In the genomic region with DNA sequence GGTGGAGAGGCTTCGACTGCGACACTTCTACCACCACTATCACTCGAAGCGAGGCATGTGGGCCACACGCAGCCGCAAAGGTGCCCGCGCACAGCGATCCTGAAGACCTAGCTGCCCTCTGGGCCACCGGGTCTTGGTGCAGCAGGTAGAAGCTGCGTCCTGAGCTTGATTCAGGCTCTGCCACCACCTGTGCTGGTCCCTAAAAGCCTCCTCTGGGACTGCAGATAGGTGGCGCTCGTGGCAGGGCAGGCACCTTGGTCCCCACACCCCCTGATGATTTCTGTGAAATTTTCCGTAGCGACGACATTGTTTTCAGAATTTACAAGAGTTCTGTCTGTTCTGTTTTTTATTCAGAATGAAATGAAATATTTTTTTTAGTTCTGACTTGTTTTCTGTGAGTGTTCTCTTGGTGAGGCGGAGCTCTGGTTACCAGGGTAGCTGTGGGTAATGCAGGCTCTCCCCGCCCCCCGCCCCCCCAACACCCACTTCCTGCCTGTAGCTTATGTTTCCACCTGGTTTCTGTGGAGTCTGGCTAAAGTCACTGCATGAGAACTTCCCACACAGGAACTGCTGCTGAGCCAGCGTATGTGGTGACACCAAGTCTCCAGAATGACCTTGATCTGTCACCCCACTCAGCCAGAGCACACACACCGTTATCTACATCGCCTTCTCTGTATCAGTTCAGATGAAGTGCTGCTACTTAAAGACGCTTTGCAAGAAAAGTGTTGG, we compare ENCODE assay signal across 9 mouse cellular contexts. TPM values are rescaled to one million over a fixed set of nuclear protein-coding genes. Genes with fewer than 3 reads are reported as not detected.
DNase-seq lines count a peak whose midpoint lies in the region; ATAC-seq and TF ChIP-seq lines count a peak whose summit lies in the region.
"Had no signal": no experiment of that assay in that cellular context is flagged by ENCODE, and none has a peak within 500 bp of the region (broad histone marks: within the 10 kb centered on the region; RNA-seq: fewer than 3 reads in every experiment).

No protein-coding gene starts in this region.

- H3K4me1 ChIP-seq in kidney, adult 2 months (ENCODE audit: control insufficient read depth, insufficient read depth, low read length): 0 out of 2 replicates have a peak, but pooled peaks cover 3% of the 10 kb centered on the region
- H3K4me1 ChIP-seq in lung, embryonic 15.5 days: peaks cover 7% of the 10 kb centered on the region; the same call in 1 of the 2 replicates

- intact Hi-C loops in gastrocnemius, postnatal 14 days (cut with DNase I; ENCODE audit: low total_unique reads): no loop called here

- ATAC-seq in granulocyte monocyte progenitor cell, adult 5-6 weeks (replicated peaks; ENCODE audit: poor library complexity, severe bottlenecking): peak; percentile 43
- no peak for ATAC-seq in lung, embryonic 15.5 days (ENCODE audit: borderline replicate concordance, extremely low read depth, low FRiP score, low TSS enrichment)
- ATAC-seq in frontal cortex, adult (ENCODE audit: low TSS enrichment): no peak

- no peak overlapping the region for H3K27ac ChIP-seq in kidney, adult 2 months (ENCODE audit: insufficient read depth, low read depth, low read length)
- no peak overlapping the region for H3K27ac ChIP-seq in lung, embryonic 15.5 days
- H3K27ac ChIP-seq: embryonic facial prominence, embryonic 12.5 days had no signal

- 23% methylated on average over 23 of the region's 23 CpGs for whole genome bisulfite sequencing in kidney, adult 2 months
- 19% methylated on average over 23 of the region's 23 CpGs for WGBS in lung, embryonic 15.5 days

- peak; percentile 81 for TF ChIP-seq CTCF in kidney, adult 2 months (conservative IDR thresholded peaks at IDR 0.05; ENCODE audit: insufficient read depth, insufficient read length, low read depth, low read length)

- H3K36me3 ChIP-seq in kidney, adult 2 months (ENCODE audit: control insufficient read depth, insufficient read depth, low read length): no peaks in the 10 kb centered on the region
- no peaks in the 10 kb centered on the region for H3K36me3 ChIP-seq in lung, embryonic 15.5 days

- no peak overlapping the region for H3K9ac ChIP-seq in lung, embryonic 15.5 days
- H3K9ac ChIP-seq: embryonic facial prominence, embryonic 12.5 days had no signal

- no peak for TF ChIP-seq POLR2A in kidney, adult 2 months (IDR thresholded peaks at IDR 0.05; ENCODE audit: low read depth, low read length)

- H3K27me3 ChIP-seq in kidney, adult 2 months (replicated peaks; ENCODE audit: control insufficient read depth, insufficient read depth, low read length): no peaks in the 10 kb centered on the region
- peaks cover 39% of the 10 kb centered on the region for H3K27me3 ChIP-seq in lung, embryonic 15.5 days

- H3K9me3 ChIP-seq in lung, embryonic 15.5 days: no peaks in the 10 kb centered on the region
- H3K9me3 ChIP-seq: embryonic facial prominence, embryonic 12.5 days had no signal

- 0 out of 2 replicates have a peak overlapping the region, but pooled peaks have one; percentile 24 for H3K4me2 ChIP-seq in lung, embryonic 15.5 days
- H3K4me2 ChIP-seq: embryonic facial prominence, embryonic 12.5 days had no signal

- no peak overlapping the region for H3K4me3 ChIP-seq in kidney, adult 2 months (ENCODE audit: insufficient read depth, low read depth, low read length)
- H3K4me3 ChIP-seq in lung, embryonic 15.5 days: no peak overlapping the region
- H3K4me3 ChIP-seq: embryonic facial prominence, embryonic 12.5 days had no signal

- peak; percentile 40 for DNase-seq in kidney, adult 2 months
- no peak for DNase-seq in kidney, adult 9 months
- peak; percentile 67 for DNase-seq in ES-CJ7 (ENCODE audit: low read depth, low spot score)
- DNase-seq in thymus, postnatal 25 days: peak; percentile 81
- DNase-seq in gastrocnemius, postnatal 14 days: no peak

RNA-seq across cellular contexts. Expression of a gene that starts 5.8 kb away (rescaled TPM):
- 17.0 and 19.8 TPM in 2 replicates for polyA plus RNA-seq in kidney, adult 2 months (2012; rRNA removed)
- total RNA-seq in granulocyte monocyte progenitor cell, adult 5-6 weeks (2014; fragmentation: Nextera tagmentation): 1.4 and 2.2 TPM in 2 replicates
- total RNA-seq in granulocyte monocyte progenitor cell, adult 5-6 weeks (2017): 0.52 and 2.7 TPM in 2 replicates
- 14.6 and 15.2 TPM in 2 replicates for polyA plus RNA-seq in lung, embryonic 15.5 days (2015; fragmentation: Nextera tagmentation; extraction: Ambion mirVana)
- not detected for total RNA-seq in gastrocnemius, postnatal 14 days (2021)

RNA-seq across cellular contexts. Expression of a gene that starts 11.3 kb away (rescaled TPM):
- 0.16 and 0.44 TPM in 2 replicates for polyA plus RNA-seq in kidney, adult 2 months (2012; rRNA removed)
- total RNA-seq in granulocyte monocyte progenitor cell, adult 5-6 weeks (2014; fragmentation: Nextera tagmentation): 0.60 and 3.6 TPM in 2 replicates
- total RNA-seq in granulocyte monocyte progenitor cell, adult 5-6 weeks (2017): 0.26 TPM in 1 of 2 replicates, not detected in the other
- 5.3 and 5.8 TPM in 2 replicates for polyA plus RNA-seq in lung, embryonic 15.5 days (2015; fragmentation: Nextera tagmentation; extraction: Ambion mirVana)
- total RNA-seq in gastrocnemius, postnatal 14 days (2021): under 1 TPM in 1 of 2 experiments, not detected in 1; 0.23 TPM

RNA-seq across cellular contexts. Expression of a gene that starts 28.2 kb away (rescaled TPM):
- 102 and 110 TPM in 2 replicates for polyA plus RNA-seq in kidney, adult 2 months (2012; rRNA removed)
- 16.9 and 30.9 TPM in 2 replicates for total RNA-seq in granulocyte monocyte progenitor cell, adult 5-6 weeks (2014; fragmentation: Nextera tagmentation)
- 16.6 and 20.2 TPM in 2 replicates for total RNA-seq in granulocyte monocyte progenitor cell, adult 5-6 weeks (2017)
- 12.8 and 15.1 TPM in 2 replicates for polyA plus RNA-seq in lung, embryonic 15.5 days (2015; fragmentation: Nextera tagmentation; extraction: Ambion mirVana)
- total RNA-seq in gastrocnemius, postnatal 14 days (2021): 1 to 10 TPM; 2.8 to 3.2 TPM

RNA-seq across cellular contexts. Expression of a gene that starts 43.2 kb away (rescaled TPM):
- polyA plus RNA-seq in kidney, adult 2 months (2012; rRNA removed): not detected in 2 replicates
- total RNA-seq in granulocyte monocyte progenitor cell, adult 5-6 weeks (2014; fragmentation: Nextera tagmentation): not detected in 2 replicates
- total RNA-seq in granulocyte monocyte progenitor cell, adult 5-6 weeks (2017): not detected in 2 replicates
- polyA plus RNA-seq in lung, embryonic 15.5 days (2015; fragmentation: Nextera tagmentation; extraction: Ambion mirVana): not detected in 2 replicates
- total RNA-seq in gastrocnemius, postnatal 14 days (2021): not detected
- polyA plus RNA-seq: embryonic facial prominence, embryonic 12.5 days had no signal

RNA-seq across cellular contexts. Expression of a gene that starts 45.4 kb away (rescaled TPM):
- 5.4 and 7.3 TPM in 2 replicates for polyA plus RNA-seq in kidney, adult 2 months (2012; rRNA removed)
- total RNA-seq in granulocyte monocyte progenitor cell, adult 5-6 weeks (2014; fragmentation: Nextera tagmentation): not detected in 2 replicates
- total RNA-seq in granulocyte monocyte progenitor cell, adult 5-6 weeks (2017): not detected in 2 replicates
- 6.4 and 6.5 TPM in 2 replicates for polyA plus RNA-seq in lung, embryonic 15.5 days (2015; fragmentation: Nextera tagmentation; extraction: Ambion mirVana)
- not detected for total RNA-seq in gastrocnemius, postnatal 14 days (2021)

Comparison
In these comparisons a context has a peak if more than half of its experiments do, and no peak if none do; other contexts are left out.
1. DNase-seq: peak in kidney, adult 2 months (single experiment), ES-CJ7 (single experiment) and thymus, postnatal 25 days (single experiment); none in kidney, adult 9 months (single experiment) and gastrocnemius, postnatal 14 days (single experiment).
2. RNA of a gene that starts 28.2 kb away (total RNA-seq): 16.6 to 30.9 TPM in granulocyte monocyte progenitor cell, adult 5-6 weeks; 2.8 to 3.2 TPM in gastrocnemius, postnatal 14 days; every median in the first group is over 4 times any median in the second.